Mouse (Mus musculus): ENCODE results near the gene Ctsk. TPM values are rescaled to one million over a fixed set of nuclear protein-coding genes. Genes with fewer than 3 reads are reported as not detected.
"Not testable (repeated sequence)": the region's sequence is repeated elsewhere in the genome, so short reads cannot be mapped to it uniquely, and the experiment has no call there.

Gene Ctsk
- polyA plus RNA-seq, 2 experiments: 65.1 to 103 TPM

GRCm38 (mm10) chr3:95529814-95530213 is 30.8 kb downstream of the Ctsk start:
- Histone ChIP-seq H3K27me3 (ENCODE audit: control insufficient read depth, insufficient read depth, low read length) (no peaks in the 10 kb centered on the region), H3K9me3 (ENCODE audit: control insufficient read depth, low read length) (no peaks in the 10 kb centered on the region), H3K4me1 (ENCODE audit: control insufficient read depth, insufficient read depth, low read length) (no peaks in the 10 kb centered on the region), H3K9ac (ENCODE audit: low read depth, low read length, severe bottlenecking) (no peak overlapping the region), H3K4me2 (replicated peaks; ENCODE audit: low read depth, low read length, severe bottlenecking) (no peak overlapping the region), H3K4me3 (replicated peaks; ENCODE audit: low read length) (no peak overlapping the region), H3K27ac (replicated peaks; ENCODE audit: low read depth, low read length) (no peak overlapping the region), H3K36me3 (ENCODE audit: control insufficient read depth, insufficient read depth, low read length) (no peaks in the 10 kb centered on the region)
- WGBS: 88% methylated on average over 6 of the region's 6 CpGs
- TF ChIP-seq POLR2A (IDR thresholded peaks at IDR 0.05; ENCODE audit: borderline replicate concordance, extremely low read depth, insufficient read depth, insufficient read length): no peak
- DNase-seq (ENCODE audit: low spot score) (no peak), ATAC-seq (ENCODE audit: low FRiP score, low read depth) (no peak)

DNA sequence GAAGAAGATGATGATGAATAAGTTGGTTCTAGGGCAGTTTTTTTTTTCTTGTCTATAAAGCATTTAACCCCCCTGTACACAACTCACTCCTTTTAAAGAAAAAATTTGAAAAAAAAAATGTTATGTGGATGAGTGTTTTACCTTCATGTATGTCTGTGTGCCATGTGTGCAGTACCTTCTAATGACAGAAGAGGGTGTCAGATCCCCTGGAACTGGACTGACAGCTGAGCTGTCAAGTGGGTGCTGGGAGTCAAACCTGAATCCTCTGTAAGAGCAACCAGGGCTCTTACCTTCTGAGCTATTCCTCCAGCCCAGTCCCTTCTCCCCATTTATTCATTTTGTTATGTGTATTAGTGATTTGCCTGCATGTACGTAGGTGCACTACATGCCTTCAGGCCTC is 32.0 kb downstream of the Ctsk start:
- TF ChIP-seq POLR2A (IDR thresholded peaks at IDR 0.05; ENCODE audit: borderline replicate concordance, extremely low read depth, insufficient read depth, insufficient read length): no peak
- Histone ChIP-seq H3K9ac (ENCODE audit: low read depth, low read length, severe bottlenecking) (no peak overlapping the region), H3K4me3 (replicated peaks; ENCODE audit: low read length) (no peak overlapping the region), H3K27me3 (ENCODE audit: control insufficient read depth, insufficient read depth, low read length) (no peaks in the 10 kb centered on the region), H3K36me3 (ENCODE audit: control insufficient read depth, insufficient read depth, low read length) (no peaks in the 10 kb centered on the region), H3K9me3 (ENCODE audit: control insufficient read depth, low read length) (no peaks in the 10 kb centered on the region), H3K27ac (replicated peaks; ENCODE audit: low read depth, low read length) (no peak overlapping the region), H3K4me2 (replicated peaks; ENCODE audit: low read depth, low read length, severe bottlenecking) (no peak overlapping the region), H3K4me1 (ENCODE audit: control insufficient read depth, insufficient read depth, low read length) (no peaks in the 10 kb centered on the region)
- DNase-seq (ENCODE audit: low spot score): no peak
- 86% methylated on average over 1 of the region's 1 CpGs for WGBS
- ATAC-seq (ENCODE audit: low FRiP score, low read depth): no peak

- no peak for DNase-seq (ENCODE audit: low spot score)
- Histone ChIP-seq H3K4me2 (replicated peaks; ENCODE audit: low read depth, low read length, severe bottlenecking) (no peak overlapping the region), H3K27me3 (ENCODE audit: control insufficient read depth, insufficient read depth, low read length) (no peaks in the 10 kb centered on the region), H3K9me3 (ENCODE audit: control insufficient read depth, low read length) (no peaks in the 10 kb centered on the region), H3K27ac (replicated peaks; ENCODE audit: low read depth, low read length) (no peak overlapping the region), H3K36me3 (ENCODE audit: control insufficient read depth, insufficient read depth, low read length) (no peaks in the 10 kb centered on the region), H3K9ac (ENCODE audit: low read depth, low read length, severe bottlenecking) (no peak overlapping the region), H3K4me3 (replicated peaks; ENCODE audit: low read length) (no peak overlapping the region), H3K4me1 (ENCODE audit: control insufficient read depth, insufficient read depth, low read length) (no peaks in the 10 kb centered on the region)
- no peak for TF ChIP-seq POLR2A (IDR thresholded peaks at IDR 0.05; ENCODE audit: borderline replicate concordance, extremely low read depth, insufficient read depth, insufficient read length)
- WGBS: 90% methylated on average over 5 of the region's 5 CpGs
- no peak for ATAC-seq (ENCODE audit: low FRiP score, low read depth)
These were observed 34.3 kb downstream of the Ctsk start for GRCm38 (mm10) chr3:95533364-95533763.

GRCm38 (mm10) chr3:95534927-95535326 is 35.9 kb downstream of the Ctsk start:
- Histone ChIP-seq H3K27me3 (ENCODE audit: control insufficient read depth, insufficient read depth, low read length) (no peaks in the 10 kb centered on the region), H3K4me1 (ENCODE audit: control insufficient read depth, insufficient read depth, low read length) (no peaks in the 10 kb centered on the region), H3K9me3 (ENCODE audit: control insufficient read depth, low read length) (no peaks in the 10 kb centered on the region), H3K9ac (ENCODE audit: low read depth, low read length, severe bottlenecking) (no peak overlapping the region), H3K4me3 (replicated peaks; ENCODE audit: low read length) (no peak overlapping the region), H3K36me3 (ENCODE audit: control insufficient read depth, insufficient read depth, low read length) (no peaks in the 10 kb centered on the region), H3K27ac (replicated peaks; ENCODE audit: low read depth, low read length) (no peak overlapping the region), H3K4me2 (replicated peaks; ENCODE audit: low read depth, low read length, severe bottlenecking) (no peak overlapping the region)
- ATAC-seq (ENCODE audit: low FRiP score, low read depth): no peak
- TF ChIP-seq POLR2A (IDR thresholded peaks at IDR 0.05; ENCODE audit: borderline replicate concordance, extremely low read depth, insufficient read depth, insufficient read length): no peak
- WGBS: 60% methylated on average over 1 of the region's 1 CpGs
- DNase-seq (ENCODE audit: low spot score): no peak

DNA sequence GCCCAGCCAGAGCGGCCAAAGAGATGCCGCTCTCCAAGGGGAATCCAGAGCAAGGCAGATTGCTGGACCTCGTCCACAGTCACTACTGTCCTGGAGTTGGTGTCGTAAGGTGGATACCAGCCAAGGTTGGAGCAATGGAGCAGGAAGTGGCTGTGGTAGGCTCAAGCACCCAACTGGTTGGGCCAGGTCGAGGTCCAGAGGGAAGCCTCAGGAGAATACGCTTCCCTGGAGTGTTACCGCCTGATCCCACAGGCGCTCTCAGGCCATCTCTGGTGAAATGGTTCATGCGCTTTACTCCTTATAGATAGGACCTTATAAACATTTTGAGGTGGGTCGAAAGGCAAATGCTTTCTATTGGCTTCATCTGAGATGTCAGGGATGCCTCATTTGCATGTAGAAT is 39.9 kb downstream of the Ctsk start:
- H3K4me2 ChIP-seq (replicated peaks; ENCODE audit: low read depth, low read length, severe bottlenecking): no peak overlapping the region
- 87% methylated on average over 10 of the region's 10 CpGs for WGBS
- no peak for DNase-seq (ENCODE audit: low spot score)
- no peak overlapping the region for H3K27ac ChIP-seq (replicated peaks; ENCODE audit: low read depth, low read length)
- H3K27me3 ChIP-seq (ENCODE audit: control insufficient read depth, insufficient read depth, low read length): no peaks in the 10 kb centered on the region
- no peaks in the 10 kb centered on the region for H3K9me3 ChIP-seq (ENCODE audit: control insufficient read depth, low read length)
- no peaks in the 10 kb centered on the region for H3K36me3 ChIP-seq (ENCODE audit: control insufficient read depth, insufficient read depth, low read length)
- H3K9ac ChIP-seq (ENCODE audit: low read depth, low read length, severe bottlenecking): no peak overlapping the region
- ATAC-seq (ENCODE audit: low FRiP score, low read depth): no peak
- no peak overlapping the region for H3K4me3 ChIP-seq (replicated peaks; ENCODE audit: low read length)
- no peak for TF ChIP-seq POLR2A (IDR thresholded peaks at IDR 0.05; ENCODE audit: borderline replicate concordance, extremely low read depth, insufficient read depth, insufficient read length)
- no peaks in the 10 kb centered on the region for H3K4me1 ChIP-seq (ENCODE audit: control insufficient read depth, insufficient read depth, low read length)

- Histone ChIP-seq H3K9ac (ENCODE audit: low read depth, low read length, severe bottlenecking) (no peak overlapping the region), H3K36me3 (ENCODE audit: control insufficient read depth, insufficient read depth, low read length) (no peaks in the 10 kb centered on the region), H3K27ac (replicated peaks; ENCODE audit: low read depth, low read length) (no peak overlapping the region), H3K4me1 (ENCODE audit: control insufficient read depth, insufficient read depth, low read length) (no peaks in the 10 kb centered on the region), H3K9me3 (ENCODE audit: control insufficient read depth, low read length) (no peaks in the 10 kb centered on the region), H3K27me3 (ENCODE audit: control insufficient read depth, insufficient read depth, low read length) (no peaks in the 10 kb centered on the region), H3K4me3 (replicated peaks; ENCODE audit: low read length) (no peak overlapping the region), H3K4me2 (replicated peaks; ENCODE audit: low read depth, low read length, severe bottlenecking) (no peak overlapping the region)
- no peak for ATAC-seq (ENCODE audit: low FRiP score, low read depth)
- WGBS: 91% methylated on average over 4 of the region's 4 CpGs
- no peak for TF ChIP-seq POLR2A (IDR thresholded peaks at IDR 0.05; ENCODE audit: borderline replicate concordance, extremely low read depth, insufficient read depth, insufficient read length)
- DNase-seq (ENCODE audit: low spot score): no peak
These were observed 40.8 kb downstream of the Ctsk start for GRCm38 (mm10) chr3:95539837-95540236.

DNA sequence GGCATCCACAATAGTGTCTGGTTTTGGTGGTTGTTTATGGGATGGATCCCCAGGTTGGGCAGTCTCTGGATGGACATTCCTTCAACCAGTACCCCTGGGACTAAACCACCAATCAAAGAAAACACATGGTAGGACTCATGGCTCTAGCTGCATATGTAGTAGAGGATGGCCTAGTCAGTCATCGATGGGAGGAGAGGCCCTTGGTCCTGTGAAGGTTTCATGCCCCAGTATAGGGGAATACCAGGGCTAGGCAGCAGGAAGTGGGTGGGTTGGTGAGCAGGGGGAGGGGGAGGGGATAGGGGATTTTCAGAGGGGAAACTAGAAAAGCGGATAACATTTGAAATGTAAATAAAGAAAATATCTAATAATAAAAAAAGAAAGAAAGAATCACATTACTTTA is 42.1 kb downstream of the Ctsk start:
- H3K4me1 ChIP-seq (ENCODE audit: control insufficient read depth, insufficient read depth, low read length); H3K36me3 ChIP-seq (ENCODE audit: control insufficient read depth, insufficient read depth, low read length); H3K27me3 ChIP-seq (ENCODE audit: control insufficient read depth, insufficient read depth, low read length); H3K9me3 ChIP-seq (ENCODE audit: control insufficient read depth, low read length); ATAC-seq (ENCODE audit: low FRiP score, low read depth); H3K4me2 ChIP-seq (replicated peaks; ENCODE audit: low read depth, low read length, severe bottlenecking); H3K27ac ChIP-seq (replicated peaks; ENCODE audit: low read depth, low read length); H3K4me3 ChIP-seq (replicated peaks; ENCODE audit: low read length); DNase-seq (ENCODE audit: low spot score); H3K9ac ChIP-seq (ENCODE audit: low read depth, low read length, severe bottlenecking): not testable (repeated sequence)
- 87% methylated on average over 2 of the region's 2 CpGs for WGBS

Data from limb, embryonic 14.5 days (tissue).